Mouse (Mus musculus): ENCODE measurements around the gene Nme9. TPM values are rescaled to one million over a fixed set of nuclear protein-coding genes. Genes with fewer than 3 reads are reported as not detected.

Nme9 gene
- total RNA-seq, 2 experiments from 2014 or later: not detected

DNA sequence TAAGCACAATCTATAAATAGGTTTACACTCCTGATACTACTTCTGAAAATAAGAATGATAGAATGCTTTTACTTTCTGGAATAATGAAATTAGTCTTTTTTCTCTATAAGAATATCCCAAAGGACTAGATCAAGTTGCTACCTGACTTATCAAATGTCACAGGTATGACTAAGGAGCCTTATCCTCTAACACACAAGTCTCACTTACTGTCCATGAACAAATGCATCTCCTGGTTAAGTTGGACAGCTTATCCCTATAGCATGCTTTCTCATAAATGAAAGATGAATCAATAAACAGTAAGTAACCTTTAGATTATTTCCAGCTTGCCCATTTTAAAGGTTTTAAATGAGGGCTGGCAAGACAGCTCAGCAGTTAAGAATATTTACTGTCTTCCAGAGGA, 33.4 kb downstream of the Nme9 start:
- DNase-seq: no peak

DNA sequence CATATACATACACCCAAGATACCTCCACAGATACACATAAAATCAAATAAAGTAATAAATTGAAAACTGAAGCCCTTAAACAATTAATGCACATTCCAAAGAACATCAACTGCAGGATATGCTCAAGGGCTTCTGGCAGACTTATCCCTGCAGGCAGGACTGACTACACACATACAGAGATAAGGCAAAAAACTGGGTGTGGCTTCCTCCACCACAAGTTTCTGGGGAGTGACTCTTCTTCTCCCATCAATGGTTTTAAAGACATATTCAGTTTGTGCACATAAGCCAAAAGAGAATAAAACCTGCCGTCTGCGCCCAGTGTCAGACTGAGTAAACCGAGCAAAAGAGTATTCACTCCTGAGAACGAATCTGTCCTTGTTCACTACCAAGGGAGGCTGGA, 33.9 kb downstream of the Nme9 start:
- no peak for DNase-seq

- no peak for DNase-seq
Measured at GRCm38 (mm10) chr9:99487126-99487695, 35.9 kb downstream of the Nme9 start.

DNA sequence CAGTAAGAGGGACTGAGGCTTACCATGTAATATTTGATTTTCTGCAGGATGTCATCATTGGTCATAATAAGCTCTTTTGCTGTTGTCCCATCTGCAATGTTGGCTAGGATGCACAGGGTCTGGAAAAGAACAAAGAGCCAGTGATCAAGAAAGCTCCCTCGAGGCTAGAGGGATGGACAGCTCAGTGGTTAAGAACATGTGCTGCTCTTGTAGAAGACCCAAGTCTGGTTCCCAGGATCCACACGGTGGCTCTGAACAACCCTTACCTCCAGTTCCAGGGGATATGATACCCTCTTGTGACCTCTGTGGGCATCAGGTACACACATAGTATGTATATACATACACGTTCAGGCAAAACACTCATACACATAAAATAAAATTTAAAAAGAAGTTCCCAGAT, 36.6 kb downstream of the Nme9 start:
- DNase-seq: no peak

DNA sequence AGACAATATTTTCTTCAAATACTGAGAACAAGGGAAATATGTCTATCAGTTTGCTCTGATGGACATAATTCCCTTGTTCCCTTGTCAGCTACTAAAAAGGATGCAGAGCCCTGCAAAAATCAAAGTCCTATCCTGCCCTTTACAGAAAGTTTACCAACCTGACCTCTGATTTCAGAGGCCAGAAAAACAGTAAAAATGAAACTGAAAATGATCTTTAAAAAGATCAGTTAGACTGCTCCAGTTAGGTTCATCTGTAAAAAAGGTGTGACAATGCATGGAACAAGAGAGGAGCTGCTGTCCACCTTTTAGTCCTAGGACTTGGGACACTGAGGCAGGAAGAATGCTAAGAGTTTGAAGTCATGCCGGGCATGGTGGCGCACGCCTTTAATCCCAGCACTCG, 39.8 kb downstream of the Nme9 start:
- no peak for DNase-seq

DNA sequence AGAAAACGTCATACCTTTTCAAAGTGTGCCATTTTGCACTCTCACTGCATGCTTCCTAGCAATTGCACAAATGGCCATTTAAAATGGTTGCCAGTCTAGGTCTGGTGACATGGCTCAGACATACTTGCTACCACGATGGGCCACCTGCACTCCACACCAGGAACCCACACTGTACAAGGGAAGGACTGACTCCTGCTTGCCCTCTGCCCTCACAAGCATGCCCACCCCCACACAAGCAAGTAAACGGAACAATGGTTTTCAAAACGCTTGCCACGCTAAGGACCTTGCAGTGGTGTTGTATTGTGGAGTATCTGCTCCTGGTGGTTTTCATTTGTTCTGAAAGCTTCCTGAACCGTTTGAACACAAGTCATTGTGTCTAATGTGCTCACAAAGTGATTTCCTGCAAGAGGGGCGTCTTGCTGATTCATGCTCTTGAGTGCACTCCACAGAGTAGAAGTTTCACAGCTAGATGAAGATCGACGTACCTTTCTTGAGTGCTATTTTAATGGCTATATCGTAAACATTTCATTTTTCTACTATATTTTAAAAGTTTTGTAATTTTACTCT, 41.4 kb downstream of the Nme9 start:
- DNase-seq: no peak

DNA sequence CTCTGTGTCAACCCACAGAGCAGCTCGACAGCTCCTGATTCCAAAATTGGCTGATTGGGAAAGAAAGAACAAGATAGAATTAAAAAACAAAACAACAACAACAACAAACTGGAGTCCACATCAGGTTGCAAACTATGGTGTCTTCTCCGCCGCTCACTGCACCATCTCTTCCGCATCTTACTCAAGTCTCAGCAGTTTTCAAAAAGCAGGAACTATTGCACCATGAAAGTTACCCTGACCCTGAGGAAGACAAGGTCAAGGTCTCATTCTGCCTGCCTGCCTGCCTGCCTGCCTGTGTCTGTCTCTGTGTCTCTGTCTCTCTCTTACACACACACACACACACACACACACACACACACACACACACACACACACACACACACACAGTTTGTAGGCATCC, 48.1 kb downstream of the Nme9 start:
- DNase-seq: no peak

- DNase-seq: no peak
Measured at GRCm38 (mm10) chr9:99505875-99506274, 54.6 kb downstream of the Nme9 start.

Other genes starting within 250 kb of the Nme9 start
- not detected for gene Faiml, start 214.2 kb upstream of the Nme9 start, total RNA-seq (2021)
- 10 to 100 TPM in 1 of 2 experiments, 1 to 10 TPM in 1; 7.2 to 14.3 TPM for gene Cep70, start 208.1 kb upstream of the Nme9 start, total RNA-seq (2021)
- 1 to 10 TPM in 1 of 2 experiments, under 1 TPM in 1; 0.51 to 2.1 TPM for gene Esyt3, start 92.9 kb upstream of the Nme9 start, total RNA-seq (2021)
- gene Mras, start 14.1 kb upstream of the Nme9 start, total RNA-seq (2021): 10 to 100 TPM; 31.7 to 39.4 TPM
- gene Armc8, start 117.4 kb downstream of the Nme9 start, total RNA-seq (2021): 10 to 100 TPM; 18.7 to 26.4 TPM
- gene Dbr1, start 124.3 kb downstream of the Nme9 start, total RNA-seq (2021): 10 to 100 TPM; 15.8 to 16.7 TPM
- gene A4gnt, start 161.0 kb downstream of the Nme9 start, total RNA-seq (2021): not detected
- 1 to 10 TPM; 5.2 to 7.1 TPM for gene Dzip1l, start 178.0 kb downstream of the Nme9 start, total RNA-seq (2021)

Measured in adrenal gland, postnatal 10 days (tissue).